Mouse (Mus musculus): ENCODE data around the gene Olfr668.
"Not testable (repeated sequence)": the region's sequence is repeated elsewhere in the genome, so short reads cannot be mapped to it uniquely, and the experiment has no call there.

Olfr668 gene

DNA sequence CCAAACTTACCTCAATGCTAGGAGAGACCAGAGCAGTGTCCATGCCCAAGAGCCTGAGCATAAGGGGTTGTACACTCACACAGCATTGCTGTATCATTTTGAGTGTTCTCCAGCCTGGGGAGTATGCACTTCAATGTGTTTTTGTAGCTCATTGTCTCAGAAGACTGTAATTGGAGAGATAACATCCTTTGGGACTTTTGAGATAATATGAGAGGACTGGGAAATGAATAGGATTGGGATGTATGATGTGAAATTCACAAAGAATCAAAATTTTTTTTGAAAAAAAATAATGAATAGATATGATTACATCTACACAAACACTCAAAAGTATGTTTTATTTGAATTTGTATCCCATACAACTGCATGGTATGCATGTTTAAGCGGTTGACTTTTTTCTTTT lies at the start of gene Olfr668:
Olfr668 (minus strand) TSS at position 101 of the 400 bp plus-strand sequence.
- no peak for DNase-seq

DNA sequence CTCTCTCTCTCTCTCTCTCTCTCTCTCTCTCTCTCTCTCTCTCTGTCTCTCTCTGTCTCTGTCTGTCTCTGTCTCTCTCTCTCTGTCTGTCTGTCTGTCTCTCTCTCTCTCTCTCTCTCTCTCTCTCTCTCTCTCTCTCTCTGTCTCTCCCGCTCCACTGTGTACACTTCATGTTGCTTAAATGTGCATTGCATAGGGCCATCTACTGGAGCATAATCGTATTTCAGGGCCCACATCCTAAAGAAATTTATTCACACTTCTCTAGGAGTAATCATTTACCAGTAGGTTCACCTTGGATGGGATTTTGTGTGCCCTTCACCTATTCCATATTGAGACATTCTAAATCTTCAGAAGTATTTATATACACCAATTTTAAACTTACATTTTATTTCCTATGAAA lies 44.6 kb upstream of the Olfr668 start:
- DNase-seq: not testable (repeated sequence)

DNA sequence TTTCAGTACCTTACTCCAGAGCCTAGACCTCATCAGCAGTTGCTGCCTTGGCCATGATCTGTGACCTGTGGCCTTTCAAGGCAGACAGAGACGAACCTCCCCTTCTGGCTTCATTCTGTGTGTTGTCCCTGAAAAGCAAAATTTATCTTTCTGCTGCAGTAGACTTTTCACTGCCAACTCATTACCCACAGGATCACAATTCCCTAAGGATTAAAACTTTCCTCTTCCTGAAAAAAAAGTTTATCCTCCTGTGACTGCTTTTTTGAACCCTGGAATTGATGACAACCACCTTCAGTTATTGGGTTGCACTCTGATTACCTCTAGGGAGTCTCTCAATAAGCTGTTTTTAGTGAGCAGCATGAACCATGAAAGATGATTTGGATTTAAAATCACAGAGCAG lies 34.7 kb upstream of the Olfr668 start, which contains the start of gene Olfr670:
Olfr670 (minus strand) TSS at position 101 of the 400 bp plus-strand sequence.
- DNase-seq: no peak

DNA sequence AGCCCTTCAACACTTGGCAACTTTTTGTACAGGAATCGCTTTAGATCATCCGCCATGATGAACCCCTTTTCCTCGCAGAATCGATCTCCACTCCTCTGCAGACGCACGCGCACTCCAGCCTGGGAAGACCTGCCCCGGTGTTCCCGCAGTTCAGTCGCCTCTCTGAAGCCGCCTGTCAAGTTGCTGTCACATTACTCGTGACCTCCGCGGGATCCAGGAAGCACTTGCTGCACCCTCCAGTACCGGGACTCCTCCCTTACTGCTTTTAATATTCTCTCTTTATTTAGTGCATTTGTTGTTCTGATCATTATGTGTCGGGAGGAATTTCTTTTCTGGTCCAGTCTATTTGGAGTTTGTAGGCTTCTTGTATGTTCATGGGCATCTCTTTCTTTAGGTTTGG lies 22.4 kb upstream of the Olfr668 start:
- not testable (repeated sequence) for DNase-seq

DNA sequence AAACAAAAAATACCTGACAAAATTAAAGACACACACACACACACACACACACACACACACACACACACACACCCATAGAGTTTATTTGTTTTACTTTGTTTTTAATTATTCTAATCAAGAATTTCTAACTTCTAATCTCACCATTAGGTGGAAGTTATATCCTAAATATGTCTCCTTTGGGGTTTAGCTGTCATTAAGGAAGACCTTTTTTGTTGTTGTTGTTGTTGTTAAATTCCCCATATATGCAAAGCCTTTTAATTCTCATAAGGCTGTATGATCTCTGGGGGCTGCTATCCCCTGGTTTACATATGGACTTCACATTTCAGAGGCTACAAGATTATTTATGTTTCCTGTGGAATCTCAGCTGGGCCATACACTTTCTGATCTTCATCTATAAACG lies 6.1 kb upstream of the Olfr668 start, which contains the start of gene Olfr669:
Olfr669 (plus strand) TSS at position 301 of the 400 bp plus-strand sequence.
- no peak for DNase-seq

DNA sequence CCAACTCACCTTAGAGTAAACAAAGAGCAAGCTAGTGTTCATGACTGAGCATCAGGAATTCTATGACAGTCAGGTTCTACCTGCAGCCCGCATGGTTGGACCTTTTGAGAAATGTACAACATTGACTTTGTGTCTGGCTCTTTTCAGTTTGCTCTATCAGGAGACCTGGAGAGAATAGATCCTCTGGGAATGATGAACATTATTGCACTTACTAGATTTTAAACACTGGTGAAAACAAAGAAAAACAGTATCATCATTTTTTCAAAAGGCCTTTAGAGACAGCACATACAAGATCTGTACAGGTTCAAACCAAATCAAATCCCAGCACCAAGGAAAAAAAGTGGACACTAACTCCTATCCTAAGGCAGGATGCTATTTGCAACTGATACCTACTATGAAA lies 6.5 kb downstream of the Olfr668 start, which contains the start of gene Olfr667:
Olfr667 (minus strand) TSS at position 101 of the 400 bp plus-strand sequence.
- no peak for DNase-seq

DNA sequence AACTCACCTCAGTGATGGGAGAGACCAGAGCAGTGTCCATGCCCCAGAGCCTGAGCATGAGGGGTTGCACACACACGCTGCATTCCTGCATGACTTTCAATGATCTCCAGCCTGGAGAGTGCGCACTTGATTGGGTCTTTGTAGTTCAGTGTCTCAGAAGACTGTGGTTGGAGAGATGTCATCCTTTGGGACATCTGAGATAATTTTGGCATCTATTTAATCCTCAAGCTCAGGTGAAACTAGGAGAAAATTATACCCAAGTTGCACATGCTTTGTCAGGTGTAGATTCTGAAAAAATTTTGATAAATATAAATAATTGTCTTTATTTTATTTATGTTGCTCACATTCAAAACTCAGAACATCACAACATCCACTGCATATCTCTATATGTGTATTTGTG lies 32.0 kb downstream of the Olfr668 start, which contains the start of gene Olfr666:
Olfr666 (minus strand) TSS at position 101 of the 400 bp plus-strand sequence.
- no peak for DNase-seq

DNA sequence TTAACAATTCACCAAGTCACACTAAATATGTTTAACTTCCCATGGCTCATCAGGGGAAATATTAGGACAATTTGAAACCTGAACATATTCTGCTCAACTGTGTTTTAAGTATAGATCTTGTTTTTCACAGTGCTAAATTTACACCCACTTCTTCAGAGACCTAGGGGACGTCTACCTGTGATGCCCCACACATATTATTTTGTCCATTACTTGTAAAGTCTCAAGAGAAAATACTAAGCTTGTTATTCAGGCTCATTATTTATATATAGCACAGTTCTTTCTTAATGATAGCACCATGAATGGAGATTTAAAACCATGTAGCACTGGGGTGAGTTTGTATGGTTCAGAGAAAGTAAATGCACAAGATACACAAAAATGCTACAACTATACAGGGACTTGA lies 50.1 kb downstream of the Olfr668 start, which contains the start of gene Olfr665:
Olfr665 (plus strand) TSS at position 301 of the 400 bp plus-strand sequence.
- no peak for DNase-seq

Data from lung, adult 18-20 months (tissue).